Mouse (Mus musculus) c-Kit-positive CD71-negative TER-119-negative erythroid progenitor cells, embryonic 14.5 days (primary cell): Measurements from ENCODE around the gene Cdk19.
"Not testable (repeated sequence)": the region's sequence is repeated elsewhere in the genome, so short reads cannot be mapped to it uniquely, and the experiment has no call there.

Experiments used
- DNase-seq: peaks from one replicate; pipeline ENCODE4 v3.0.0-alpha.2; 2013; ENCODE audit warnings: low read depth

Gene Cdk19

GRCm38 (mm10) chr10:40398842-40399241 lies 59.5 kb downstream of the Cdk19 start:
- no peak for DNase-seq

- no peak for DNase-seq
These were observed 60.0 kb downstream of the Cdk19 start for GRCm38 (mm10) chr10:40399328-40399727.

DNA sequence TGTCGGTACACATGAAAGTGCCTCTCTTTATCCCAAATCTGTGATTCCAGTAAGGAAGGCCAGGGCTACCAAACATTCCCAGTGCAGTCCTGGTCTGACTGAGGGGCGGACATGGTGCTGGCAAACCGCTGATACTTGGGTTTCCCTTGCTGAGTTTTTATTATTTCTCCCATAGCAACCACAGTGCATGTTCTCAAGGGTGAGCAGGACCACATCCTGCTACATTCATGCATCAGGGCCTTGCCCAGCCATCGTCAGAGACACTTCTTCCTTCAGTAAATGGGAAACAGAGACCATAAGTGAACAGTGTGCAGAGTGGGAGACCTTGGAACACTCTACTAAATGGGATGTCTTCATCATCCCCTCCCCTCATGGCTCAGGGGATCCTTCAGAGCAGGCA lies 60.9 kb downstream of the Cdk19 start:
- DNase-seq = no peak

DNA sequence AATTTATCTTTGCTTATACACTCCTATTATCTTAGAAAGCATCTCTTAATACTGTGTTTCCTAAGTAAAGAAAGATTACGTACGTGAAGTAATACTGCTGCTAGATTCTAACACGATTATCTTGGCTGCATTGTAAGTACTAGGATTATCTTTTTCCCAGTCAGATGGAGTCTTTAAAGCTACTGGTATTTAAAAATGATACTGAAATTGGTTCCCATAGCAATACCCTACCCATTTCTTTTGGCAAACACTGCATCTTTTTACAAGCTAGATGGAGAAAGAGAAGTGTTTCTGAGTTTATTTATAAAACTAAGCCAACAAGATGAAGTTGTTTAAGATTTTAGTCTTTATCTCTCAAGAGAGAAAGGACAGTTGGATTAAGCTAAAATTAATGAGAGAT lies 67.3 kb downstream of the Cdk19 start:
- no peak for DNase-seq

GRCm38 (mm10) chr10:40409336-40409735 lies 70.0 kb downstream of the Cdk19 start:
- no peak for DNase-seq

DNA sequence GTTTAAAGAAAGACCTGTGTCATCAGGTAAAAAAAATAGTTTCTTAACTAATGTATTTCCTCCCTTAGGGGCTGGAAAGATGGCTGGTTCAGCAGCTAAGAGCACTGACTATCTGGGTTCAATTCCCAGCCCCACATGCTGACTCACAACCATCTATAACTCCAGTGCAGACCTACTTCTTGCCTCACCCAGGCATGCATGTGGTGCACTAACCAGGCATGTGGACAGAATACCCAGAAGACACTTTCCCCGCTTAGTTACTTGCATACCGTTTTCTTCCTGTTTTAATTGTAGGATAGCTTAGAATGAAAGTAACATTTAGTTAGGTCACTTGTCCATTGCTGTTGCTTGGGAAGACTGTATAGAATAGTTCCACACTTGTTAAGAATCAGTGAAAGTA lies 72.0 kb downstream of the Cdk19 start:
- no peak for DNase-seq

- DNase-seq = no peak
These were observed 77.6 kb downstream of the Cdk19 start for GRCm38 (mm10) chr10:40416944-40417343.

DNA sequence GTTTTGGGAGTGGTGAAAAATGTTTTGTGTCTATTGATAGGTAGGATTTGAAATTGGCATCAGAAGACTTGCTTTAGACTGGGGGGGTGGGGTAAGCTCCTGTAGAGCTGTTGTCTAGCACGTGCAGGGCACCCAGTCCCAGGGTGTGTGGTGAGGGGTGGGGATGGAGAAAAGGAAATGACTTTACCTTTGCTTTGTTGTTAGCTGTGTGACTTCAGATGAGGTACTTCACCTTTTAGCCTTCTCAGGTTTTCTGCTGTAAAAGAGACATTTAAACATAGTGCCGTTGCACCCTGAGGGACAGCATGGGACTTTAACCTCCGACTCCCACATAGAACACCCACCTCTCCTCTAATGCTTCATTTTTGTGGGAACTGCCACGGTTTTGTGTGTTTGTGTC lies 80.5 kb downstream of the Cdk19 start:
- DNase-seq = no peak

DNA sequence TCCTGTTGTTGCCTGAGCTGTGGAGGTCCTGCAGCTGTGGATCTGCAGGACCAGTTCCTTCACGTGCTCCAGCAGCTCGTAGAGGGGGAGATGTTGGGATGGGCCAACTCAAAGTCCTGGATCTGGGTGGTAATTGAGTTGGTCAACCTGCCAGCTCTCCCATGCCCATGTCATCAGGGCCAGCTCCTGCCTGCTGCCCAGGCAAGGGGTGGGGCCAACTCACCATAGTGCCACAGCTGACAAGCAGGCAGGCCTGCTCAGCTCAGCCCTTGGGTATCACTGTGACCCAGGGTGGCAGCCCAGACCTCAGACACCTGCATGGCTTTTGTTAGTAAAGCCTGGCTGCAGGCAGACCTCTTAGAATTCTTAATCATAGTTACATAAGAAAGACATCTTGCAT lies 81.3 kb downstream of the Cdk19 start:
- no peak for DNase-seq

- DNase-seq = no peak
These were observed 82.4 kb downstream of the Cdk19 start for GRCm38 (mm10) chr10:40421724-40422123.

- no peak for DNase-seq
These were observed 83.3 kb downstream of the Cdk19 start for GRCm38 (mm10) chr10:40422696-40423095.

GRCm38 (mm10) chr10:40424428-40424827 lies 85.1 kb downstream of the Cdk19 start:
- DNase-seq = not testable (repeated sequence)

DNA sequence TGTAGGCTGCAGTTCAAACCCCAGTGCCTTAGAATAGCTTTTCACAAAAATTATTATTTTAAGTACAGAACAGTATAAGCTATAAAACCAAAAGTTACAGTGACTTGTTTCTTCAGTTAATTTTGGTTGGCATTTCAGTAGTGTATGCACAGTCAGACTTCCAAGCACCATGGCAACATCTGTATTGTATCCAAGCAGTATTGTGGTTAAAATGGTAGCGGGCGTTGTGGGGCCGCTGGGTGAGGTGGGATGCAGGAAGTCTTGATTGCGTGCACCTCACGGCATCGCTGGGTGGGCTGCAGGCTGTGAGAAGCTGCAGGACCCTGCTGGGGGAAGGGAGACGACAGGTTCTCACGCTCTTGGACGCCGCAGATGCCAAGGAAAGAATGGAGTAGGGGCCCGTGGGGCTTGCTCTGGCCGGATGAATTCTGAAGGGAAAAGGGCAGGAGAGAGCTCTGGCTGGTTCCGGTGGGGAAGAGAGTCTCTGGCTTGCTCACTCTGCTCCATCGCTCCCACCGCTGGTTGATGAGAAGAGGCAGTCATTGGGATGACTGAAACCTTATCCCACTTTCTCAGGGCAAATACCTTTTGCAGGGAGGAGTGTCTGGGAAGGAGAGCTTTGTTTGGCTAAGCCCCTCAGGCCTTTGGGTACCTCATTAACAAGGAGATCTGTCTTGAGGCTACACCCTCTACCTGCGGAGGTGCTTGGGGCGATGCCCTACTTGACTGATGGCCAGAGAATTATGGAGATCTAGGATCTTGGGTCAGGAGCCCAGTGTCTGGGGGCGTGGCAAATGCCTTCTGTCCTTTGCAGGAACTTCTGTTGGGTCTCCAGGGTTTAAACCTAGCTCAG lies 86.1 kb downstream of the Cdk19 start:
- no peak for DNase-seq

- no peak for DNase-seq
These were observed 86.7 kb downstream of the Cdk19 start for GRCm38 (mm10) chr10:40426096-40426450.

- no peak for DNase-seq
These were observed 89.3 kb downstream of the Cdk19 start for GRCm38 (mm10) chr10:40428633-40429032.

DNA sequence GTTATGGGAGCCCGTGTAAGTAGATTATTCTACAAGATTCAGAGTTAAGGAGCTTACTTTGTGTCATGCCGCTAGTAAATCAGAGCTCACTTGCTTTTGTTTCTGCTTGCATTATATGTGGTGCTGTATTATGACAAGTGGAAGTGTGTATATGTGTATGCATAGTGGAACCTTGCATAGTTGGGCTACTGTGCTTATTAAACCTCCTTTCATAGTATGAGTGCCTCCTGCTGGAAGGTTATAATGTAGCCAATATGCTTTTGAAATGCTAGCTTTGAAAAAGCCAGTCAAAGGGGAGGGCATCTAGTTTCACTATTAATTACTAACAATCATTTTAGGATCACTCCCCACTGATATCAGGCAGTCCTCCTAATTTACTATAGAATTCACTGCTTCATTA lies 89.7 kb downstream of the Cdk19 start:
- DNase-seq = no peak

DNA sequence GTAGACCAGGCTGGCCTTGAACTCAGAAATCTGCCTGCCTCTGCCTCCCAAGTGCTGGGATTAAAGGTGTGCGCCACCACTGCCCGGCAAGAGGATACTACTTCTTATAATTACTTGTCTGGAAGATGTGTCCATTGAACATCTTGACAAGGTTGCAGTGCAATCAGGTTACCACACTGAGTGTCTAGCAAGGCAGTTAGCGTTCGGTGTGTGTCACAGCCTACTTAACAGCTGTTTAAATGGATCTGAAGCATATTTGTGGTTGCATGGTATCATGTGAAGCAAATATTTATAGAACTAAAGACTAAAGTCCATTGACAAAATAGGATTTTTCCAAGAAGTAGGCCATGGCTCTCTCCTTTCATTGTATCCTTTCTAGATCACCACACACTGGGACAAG lies 90.8 kb downstream of the Cdk19 start:
- DNase-seq = no peak

GRCm38 (mm10) chr10:40431957-40432356 lies 92.6 kb downstream of the Cdk19 start:
- DNase-seq = no peak

GRCm38 (mm10) chr10:40432375-40432774 lies 93.0 kb downstream of the Cdk19 start:
- DNase-seq = no peak

- no peak for DNase-seq
These were observed 96.0 kb downstream of the Cdk19 start for GRCm38 (mm10) chr10:40435402-40435801.

GRCm38 (mm10) chr10:40437117-40437516 lies 97.8 kb downstream of the Cdk19 start:
- no peak for DNase-seq

GRCm38 (mm10) chr10:40440740-40441139 lies 101.4 kb downstream of the Cdk19 start:
- DNase-seq = no peak

GRCm38 (mm10) chr10:40442076-40442475 lies 102.7 kb downstream of the Cdk19 start:
- no peak for DNase-seq

DNA sequence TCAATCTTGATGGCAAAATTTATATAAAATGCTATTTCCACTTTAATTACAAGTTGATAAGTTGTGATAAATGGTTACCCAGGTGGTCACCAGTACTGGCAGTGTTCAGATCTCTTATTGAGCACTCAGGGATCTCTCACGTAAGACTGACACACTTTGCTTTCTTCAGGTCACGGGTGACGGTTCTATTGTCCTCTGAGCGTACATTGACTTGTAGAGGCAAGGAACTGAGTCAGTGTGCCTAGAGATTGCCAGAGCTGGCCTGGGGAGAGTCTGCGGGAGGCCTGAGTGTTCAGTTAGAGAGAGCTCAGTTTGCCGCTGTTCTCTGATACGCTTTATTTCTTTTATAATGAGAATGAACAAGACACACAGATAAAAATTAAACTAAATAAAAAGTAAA lies 104.0 kb downstream of the Cdk19 start:
- DNase-seq = no peak
